Mouse (Mus musculus) lung, postnatal 36 days (tissue): Measurements from ENCODE around the gene Tom1l2.
A peak's percentile ranks its signal among the peaks of the same experiment; 100 is the strongest.

Experiments used
- DNase-seq: peaks from one replicate; pipeline ENCODE4 v3.0.0; 2022; ENCODE audit warnings: mixed read lengths

The Tom1l2 gene

DNA sequence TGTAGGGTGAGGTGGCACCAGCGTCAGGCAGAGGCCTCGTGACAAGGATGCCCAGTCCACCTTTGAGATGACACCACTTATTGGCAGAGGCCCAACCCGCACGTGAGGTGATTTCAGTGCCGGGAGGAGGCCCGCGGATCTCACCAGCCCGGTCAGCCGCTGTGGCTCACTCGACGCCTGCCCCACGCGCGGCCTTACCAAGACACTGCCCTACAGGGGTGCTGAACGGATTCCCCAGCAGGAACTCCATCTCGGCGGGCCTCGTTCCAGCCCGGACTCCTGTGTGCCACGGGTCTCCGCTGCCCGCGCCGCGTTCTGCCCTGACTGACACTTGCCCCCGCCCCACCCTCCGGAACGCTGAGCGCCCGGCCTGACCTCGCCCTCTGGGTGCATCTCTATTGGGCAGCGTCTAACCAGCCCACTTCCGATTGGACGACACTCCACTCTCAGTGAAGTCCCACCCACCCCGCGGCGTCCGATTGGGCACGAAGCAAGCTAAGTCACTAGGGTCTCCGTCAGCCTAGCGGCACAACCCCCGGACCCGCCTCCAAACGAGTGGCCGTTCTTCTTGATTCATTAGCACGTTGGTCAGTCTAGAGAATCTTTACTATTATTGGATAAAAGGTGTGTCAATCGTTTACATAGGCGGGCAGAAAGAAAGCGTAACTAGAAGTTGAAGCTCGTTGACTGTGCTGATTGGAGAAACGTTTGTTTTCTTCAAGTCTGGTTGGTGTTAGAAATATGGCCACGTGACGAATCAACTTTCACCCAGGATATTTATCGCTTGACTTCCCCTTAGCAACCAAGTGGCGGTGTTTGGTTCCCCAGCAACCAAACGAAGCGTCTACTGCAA, at the start of gene Tom1l2, which contains the start of gene Drc3:
Gene Tom1l2 (minus strand): TSS at position 347 of the 853 bp plus-strand sequence.
Gene Drc3 (plus strand): TSS at position 771 of the 853 bp plus-strand sequence.
- DNase-seq: peak; percentile 100

DNA sequence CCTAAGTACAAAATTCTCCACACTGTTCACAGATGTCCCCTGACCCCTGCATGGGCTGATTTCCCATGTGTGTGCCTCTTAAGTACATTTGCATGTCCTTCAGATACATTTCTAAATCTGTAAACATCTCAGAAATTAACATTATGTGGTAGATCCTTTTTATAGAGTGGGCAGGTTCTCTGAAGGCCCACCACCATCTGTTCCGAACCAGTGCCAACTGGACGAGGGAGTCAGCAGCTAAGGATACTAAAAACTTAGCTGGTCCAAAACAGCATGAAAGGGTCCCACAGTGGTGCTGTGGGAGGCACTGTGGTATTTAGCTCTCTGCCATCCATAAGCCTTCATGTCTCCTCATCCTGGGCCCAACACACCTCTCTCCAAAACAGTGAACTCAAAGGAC, 44.5 kb upstream of the Tom1l2 start:
- DNase-seq: no peak

DNA sequence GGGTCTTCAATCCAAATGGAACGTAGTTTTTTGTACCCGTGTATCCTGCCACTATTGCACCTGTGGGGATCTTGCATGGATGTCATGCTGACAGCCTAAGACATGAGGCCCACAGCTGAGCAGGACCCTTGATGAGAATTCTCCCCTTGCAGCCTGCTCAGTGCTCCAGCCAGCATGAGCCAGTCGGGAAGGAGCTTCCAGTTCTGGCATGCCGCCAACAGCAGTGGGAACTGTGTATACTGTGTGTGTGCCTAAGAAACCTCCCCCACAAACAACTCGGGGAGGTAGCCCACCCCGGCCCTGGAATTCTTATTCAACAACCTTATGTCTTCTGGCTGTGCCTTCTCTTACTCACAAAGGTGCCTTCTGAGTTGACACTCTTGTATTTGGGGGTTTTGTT, 43.8 kb upstream of the Tom1l2 start:
- no peak for DNase-seq

GRCm38 (mm10) chr11:60391346-60391745, 38.6 kb upstream of the Tom1l2 start:
- DNase-seq: no peak

- DNase-seq: no peak
These were observed 35.2 kb upstream of the Tom1l2 start for GRCm38 (mm10) chr11:60387944-60388343.

- DNase-seq: no peak
These were observed 33.2 kb upstream of the Tom1l2 start for GRCm38 (mm10) chr11:60385946-60386345.

GRCm38 (mm10) chr11:60384762-60385421, 32.2 kb upstream of the Tom1l2 start:
- DNase-seq: no peak

DNA sequence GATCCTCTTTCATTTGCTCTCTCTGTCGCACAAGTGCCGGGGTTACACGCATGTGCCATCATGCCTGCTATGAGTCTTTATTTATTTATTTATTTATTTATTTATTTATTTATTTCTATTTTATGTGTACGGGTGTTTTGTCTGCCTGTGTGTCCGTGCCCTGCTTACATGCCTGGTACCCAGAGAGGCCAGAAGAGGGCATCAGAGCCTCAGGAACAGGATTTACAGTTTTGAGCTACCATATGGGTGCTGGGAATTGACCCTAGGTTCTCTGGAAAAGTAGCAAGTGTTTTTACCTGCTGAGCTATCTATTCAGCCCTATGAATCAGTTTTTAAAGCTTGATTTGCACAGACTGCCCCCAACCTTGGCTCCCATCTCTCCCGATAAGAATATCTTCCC, 30.8 kb upstream of the Tom1l2 start:
- no peak for DNase-seq

- DNase-seq: no peak
These were observed 21.8 kb upstream of the Tom1l2 start for GRCm38 (mm10) chr11:60374481-60374880.

DNA sequence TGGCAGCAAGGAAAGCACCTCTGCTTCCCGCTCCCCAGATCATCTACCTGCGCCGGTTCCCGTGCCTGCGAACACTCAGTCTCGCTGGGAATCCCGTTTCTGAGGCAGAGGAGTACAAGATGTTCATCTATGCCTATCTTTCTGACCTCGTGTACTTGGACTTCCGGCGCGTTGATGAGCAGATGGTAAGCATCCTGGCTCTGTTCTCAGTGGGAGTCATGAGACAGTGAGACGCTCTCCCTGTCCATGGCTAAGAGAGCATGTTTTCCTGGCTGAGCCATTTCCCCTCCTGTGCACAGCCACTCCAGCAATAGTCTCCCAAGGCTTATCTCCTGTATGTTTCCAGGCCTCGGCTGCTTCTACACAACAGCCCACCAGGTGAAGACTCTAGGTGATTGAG, 17.7 kb upstream of the Tom1l2 start:
- DNase-seq: no peak

GRCm38 (mm10) chr11:60369448-60369847, 16.7 kb upstream of the Tom1l2 start:
- no peak for DNase-seq

- DNase-seq: no peak
These were observed 16.2 kb upstream of the Tom1l2 start for GRCm38 (mm10) chr11:60368909-60369308.

- DNase-seq: no peak
These were observed 14.6 kb upstream of the Tom1l2 start for GRCm38 (mm10) chr11:60367256-60367655.

GRCm38 (mm10) chr11:60366239-60367019, 13.7 kb upstream of the Tom1l2 start:
- DNase-seq: no peak

- DNase-seq: peak; percentile 53
These were observed 8.0 kb upstream of the Tom1l2 start for GRCm38 (mm10) chr11:60360631-60361201.

- DNase-seq: no peak
These were observed 7.2 kb upstream of the Tom1l2 start for GRCm38 (mm10) chr11:60359936-60360335.

GRCm38 (mm10) chr11:60359138-60359537, 6.4 kb upstream of the Tom1l2 start:
- no peak for DNase-seq

DNA sequence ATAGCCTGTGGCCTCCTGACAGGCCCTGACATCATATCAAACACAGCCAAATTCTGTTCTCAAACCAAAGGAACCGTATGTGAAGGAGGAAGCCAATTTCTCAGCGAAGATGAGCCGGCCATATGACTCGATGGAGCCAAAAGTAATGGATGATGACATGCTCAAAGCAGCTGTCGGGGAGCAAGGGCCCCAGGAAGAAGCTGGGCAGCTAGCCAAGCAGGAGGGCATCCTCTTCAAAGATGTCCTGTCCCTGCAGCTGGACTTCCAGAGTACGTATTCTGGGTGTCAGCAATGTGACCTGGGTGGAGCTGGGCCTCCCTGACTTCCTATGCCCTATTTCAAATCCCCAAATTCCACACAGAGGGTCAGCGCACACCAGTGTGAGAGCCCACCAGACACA, 5.8 kb upstream of the Tom1l2 start:
- DNase-seq: no peak

GRCm38 (mm10) chr11:60357116-60357515, 4.4 kb upstream of the Tom1l2 start:
- DNase-seq: no peak

- no peak for DNase-seq
These were observed 3.2 kb upstream of the Tom1l2 start for GRCm38 (mm10) chr11:60355952-60356351.

- DNase-seq: peak; percentile 26
These were observed 757 bp downstream of the Tom1l2 start for GRCm38 (mm10) chr11:60351925-60352371.

DNA sequence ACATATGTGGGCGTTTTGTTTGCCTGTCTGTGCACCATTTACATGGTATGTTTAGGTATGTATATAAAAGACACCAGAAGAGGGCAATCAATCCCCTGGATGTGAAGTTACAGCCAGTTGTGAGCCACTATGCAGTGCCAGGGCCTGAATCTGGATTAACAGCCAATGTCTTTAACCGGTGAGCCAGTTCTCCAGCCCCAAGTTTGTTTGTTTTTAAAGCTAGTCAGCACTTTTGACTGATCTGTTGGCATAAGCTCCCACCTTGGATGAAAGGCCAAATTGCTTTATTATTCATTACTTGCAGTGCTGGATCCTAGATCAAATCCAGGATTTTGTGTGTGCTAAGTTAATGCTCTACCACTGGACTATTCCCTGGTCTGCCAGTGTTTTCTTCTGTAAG, 1.3 kb downstream of the Tom1l2 start:
- no peak for DNase-seq

- DNase-seq: peak; percentile 81
These were observed 6.2 kb downstream of the Tom1l2 start for GRCm38 (mm10) chr11:60346537-60346936.
